Mouse (Mus musculus): ENCODE measurements around the gene Eef1akmt3. TPM values are rescaled to one million over a fixed set of nuclear protein-coding genes. Genes with fewer than 3 reads are reported as not detected.
A peak's percentile ranks its signal among the peaks of the same experiment; 100 is the strongest.

The Eef1akmt3 gene
- total and polyA plus RNA-seq, 2 experiments from 2014 or later: 0.19 to 0.31 TPM

DNA sequence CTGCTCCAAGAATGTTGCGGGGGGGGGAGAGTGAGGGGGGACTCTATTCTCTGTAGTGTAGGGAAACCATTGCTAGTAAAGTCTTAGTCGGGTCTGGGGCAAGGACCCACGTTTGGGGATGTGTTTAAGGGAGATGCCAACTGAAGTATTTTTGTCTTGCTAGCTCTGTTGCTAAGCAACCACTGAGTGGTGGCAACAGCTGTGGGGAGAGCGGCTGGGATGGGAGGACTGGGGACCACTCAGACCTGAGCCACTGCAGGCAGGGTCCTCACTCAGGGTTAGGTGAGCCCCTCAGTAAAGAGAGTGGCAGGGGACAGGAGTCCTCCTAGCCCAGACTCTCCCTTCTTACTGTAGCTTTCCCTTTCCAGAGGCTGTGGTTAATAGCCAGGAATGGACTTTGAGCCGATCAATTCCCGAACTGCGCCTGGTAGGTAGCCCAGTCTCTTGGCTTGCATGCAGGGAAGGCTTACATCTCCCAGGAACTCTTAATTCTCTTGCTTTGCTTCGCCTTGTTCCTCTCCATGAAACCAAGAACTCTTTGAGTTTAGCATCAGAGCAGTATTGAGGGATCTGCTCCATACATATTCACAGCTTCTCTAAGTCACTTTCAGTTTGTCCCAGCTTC, 40.8 kb upstream of the Eef1akmt3 start:
- H3K9me3 ChIP-seq (ENCODE audit: low read length): no peaks in the 10 kb centered on the region
- ATAC-seq: 0 out of 2 replicates have a peak, but pooled peaks have one; percentile 10
- H3K27ac ChIP-seq: no peak overlapping the region
- no peak for TF ChIP-seq CTCF (IDR thresholded peaks at IDR 0.05; ENCODE audit: low read depth)
- H3K9ac ChIP-seq (replicated peaks; ENCODE audit: low read length): peak overlapping the region; percentile 87
- H3K36me3 ChIP-seq (ENCODE audit: insufficient read depth, low read length): 0 out of 2 replicates have a peak, but pooled peaks cover 13% of the 10 kb centered on the region
- DNase-seq (ENCODE audit: low spot score): peak; percentile 69
- no peaks in the 10 kb centered on the region for H3K27me3 ChIP-seq (ENCODE audit: insufficient read depth, low read length)
- WGBS: 21% methylated on average over 8 of the region's 8 CpGs
- H3K4me1 ChIP-seq (ENCODE audit: insufficient read depth, low read length): peaks cover 20% of the 10 kb centered on the region
- H3K4me2 ChIP-seq (ENCODE audit: low read depth, low read length): peak overlapping the region; percentile 87
- peak overlapping the region; percentile 72 for H3K4me3 ChIP-seq (ENCODE audit: low read length)

DNA sequence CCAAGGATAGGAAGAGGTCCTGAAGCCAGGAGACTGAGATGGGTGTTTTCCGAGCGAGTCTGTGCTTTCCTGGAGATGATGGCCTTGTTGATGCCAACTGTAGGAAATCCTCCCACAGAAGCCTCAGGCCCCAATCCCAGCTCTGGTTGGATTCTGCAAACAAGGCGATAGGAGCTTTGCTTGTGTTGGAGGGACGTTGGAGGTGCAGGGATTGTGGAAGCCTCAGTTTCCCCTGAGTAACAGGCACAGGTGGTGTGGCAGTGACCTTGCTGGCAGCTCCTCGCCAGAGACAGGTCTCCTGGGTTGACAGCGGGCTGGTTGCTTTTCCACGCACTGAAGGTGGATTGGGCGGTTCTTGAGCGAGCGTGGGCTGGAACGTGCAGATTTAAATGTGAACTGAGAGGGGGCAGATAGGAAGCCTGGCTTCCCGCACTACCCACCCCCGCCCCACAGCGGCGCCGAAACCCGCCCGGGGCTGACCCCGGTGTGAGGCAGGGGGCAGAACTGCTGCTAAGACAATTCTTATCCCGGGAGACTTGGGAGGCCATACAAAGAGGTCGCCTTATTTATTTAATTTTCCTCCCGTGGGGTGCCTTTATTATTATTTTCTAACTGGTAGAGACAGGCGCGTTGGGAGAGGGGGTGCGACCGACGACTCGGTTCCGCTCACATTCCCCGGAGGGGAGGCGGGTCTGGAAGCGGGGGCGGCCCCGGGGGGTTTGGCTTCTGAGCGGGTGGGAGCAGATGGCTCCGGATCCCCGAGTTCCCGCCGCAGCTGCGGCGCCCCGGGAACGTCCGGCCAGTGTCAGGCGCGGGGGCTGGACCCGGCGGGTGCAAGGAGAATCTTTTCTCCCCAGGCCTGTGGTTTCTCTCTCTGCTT, 39.8 kb upstream of the Eef1akmt3 start:
- H3K9me3 ChIP-seq (ENCODE audit: low read length): no peaks in the 10 kb centered on the region
- WGBS: 2% methylated on average over 48 of the region's 48 CpGs
- DNase-seq (ENCODE audit: low spot score): peak; percentile 34
- H3K27me3 ChIP-seq (ENCODE audit: insufficient read depth, low read length): no peaks in the 10 kb centered on the region
- peak overlapping the region; percentile 87 for H3K4me2 ChIP-seq (ENCODE audit: low read depth, low read length)
- ATAC-seq: no peak
- peak overlapping the region; percentile 87 for H3K9ac ChIP-seq (replicated peaks; ENCODE audit: low read length)
- H3K4me1 ChIP-seq (ENCODE audit: insufficient read depth, low read length): peaks cover 20% of the 10 kb centered on the region
- peak overlapping the region; percentile 72 for H3K4me3 ChIP-seq (ENCODE audit: low read length)
- peak; percentile 29 for TF ChIP-seq CTCF (IDR thresholded peaks at IDR 0.05; ENCODE audit: low read depth)
- H3K36me3 ChIP-seq (ENCODE audit: insufficient read depth, low read length): 0 out of 2 replicates have a peak, but pooled peaks cover 13% of the 10 kb centered on the region
- H3K27ac ChIP-seq: peak overlapping the region; percentile 22; the same call in 1 of the 2 replicates

DNA sequence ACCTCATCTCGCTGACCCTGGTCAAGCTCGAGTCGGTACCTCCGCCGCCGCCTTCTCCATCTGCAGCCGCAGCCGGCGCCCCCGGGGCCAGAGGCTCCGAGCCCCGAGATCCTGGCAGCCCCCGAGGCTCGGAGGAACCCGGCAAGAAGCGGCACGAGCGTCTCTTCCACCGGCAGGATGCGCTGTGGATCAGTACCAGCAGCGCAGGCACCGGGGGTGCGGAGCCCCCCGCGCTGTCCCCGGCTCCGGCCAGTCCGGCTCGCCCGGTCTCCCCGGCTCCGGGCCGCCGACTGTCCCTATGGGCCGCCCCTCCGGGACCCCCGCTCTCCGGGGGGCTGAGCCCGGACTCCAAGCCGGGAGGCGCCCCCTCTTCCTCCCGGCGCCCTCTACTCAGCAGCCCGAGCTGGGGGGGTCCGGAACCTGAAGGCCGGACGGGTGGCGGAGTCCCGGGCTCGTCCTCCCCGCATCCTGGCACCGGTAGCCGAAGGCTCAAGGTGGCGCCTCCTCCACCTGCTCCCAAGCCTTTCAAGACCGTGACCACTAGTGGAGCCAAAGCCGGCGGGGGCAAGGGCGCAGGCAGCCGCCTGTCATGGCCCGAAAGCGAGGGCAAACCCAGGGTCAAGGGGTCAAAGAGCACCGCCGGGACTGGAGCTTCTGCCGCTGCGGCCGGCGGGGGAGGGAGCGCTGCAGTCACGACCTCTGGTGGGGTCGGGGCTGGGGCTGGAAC, 38.5 kb upstream of the Eef1akmt3 start:
- Histone ChIP-seq H3K9ac (replicated peaks; ENCODE audit: low read length) (peak overlapping the region; percentile 87), H3K27me3 (ENCODE audit: insufficient read depth, low read length) (no peaks in the 10 kb centered on the region), H3K4me2 (ENCODE audit: low read depth, low read length) (peak overlapping the region; percentile 87), H3K9me3 (ENCODE audit: low read length) (no peaks in the 10 kb centered on the region), H3K4me3 (ENCODE audit: low read length) (peak overlapping the region; percentile 72), H3K27ac (peak overlapping the region; percentile 87), H3K4me1 (ENCODE audit: insufficient read depth, low read length) (peaks cover 20% of the 10 kb centered on the region), H3K36me3 (ENCODE audit: insufficient read depth, low read length) (0 out of 2 replicates have a peak, but pooled peaks cover 11% of the 10 kb centered on the region)
- peak; percentile 32 for TF ChIP-seq CTCF (IDR thresholded peaks at IDR 0.05; ENCODE audit: low read depth)
- ATAC-seq (0 out of 2 replicates have a peak, but pooled peaks have one; percentile 4), DNase-seq (ENCODE audit: low spot score) (peak; percentile 71)
- WGBS: 1% methylated on average over 69 of the region's 70 CpGs

DNA sequence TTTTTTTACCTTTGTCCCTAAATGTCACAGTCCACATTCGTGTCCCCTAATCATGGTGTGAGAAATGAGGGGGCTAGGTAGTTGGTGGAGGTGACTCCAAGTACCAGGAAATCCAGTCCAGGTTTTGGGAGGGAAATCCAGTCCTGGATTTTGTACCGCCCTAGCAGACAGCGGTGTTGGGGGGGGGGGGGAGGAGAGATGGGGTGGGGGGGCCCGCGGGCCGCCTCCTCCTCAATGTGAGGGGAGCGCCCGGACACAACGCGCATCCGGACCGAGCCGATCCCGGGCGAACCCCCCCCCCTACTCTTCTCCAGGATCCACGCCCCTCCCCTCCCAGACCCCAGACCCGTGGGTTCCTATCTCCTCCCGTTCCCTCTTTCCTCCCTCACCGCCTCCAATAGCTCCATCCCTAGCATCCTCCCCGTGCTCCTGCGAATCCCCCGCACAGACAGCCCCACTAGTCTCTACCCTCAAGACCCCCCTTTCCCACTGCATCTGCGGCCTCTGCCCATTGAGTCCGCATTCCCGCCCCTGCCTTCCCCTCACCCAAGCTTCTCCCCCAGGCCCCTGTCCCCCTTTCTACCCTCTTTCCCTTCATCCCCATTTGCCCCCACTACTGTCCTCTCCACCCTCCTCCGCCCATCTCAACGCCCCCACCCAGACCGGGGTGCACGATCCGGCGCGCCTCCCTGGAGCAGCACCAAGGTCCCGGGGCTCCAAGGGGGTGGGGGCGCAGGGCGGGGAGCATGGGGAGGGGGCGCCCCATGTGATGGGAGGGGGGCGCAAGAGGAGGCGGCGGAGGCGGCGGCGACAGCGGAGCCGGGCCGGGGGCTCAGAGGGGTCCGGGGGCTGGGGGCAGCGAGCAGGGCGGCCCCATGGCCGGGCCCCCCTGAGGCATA, 37.6 kb upstream of the Eef1akmt3 start:
- no peak for TF ChIP-seq CTCF (IDR thresholded peaks at IDR 0.05; ENCODE audit: low read depth)
- Histone ChIP-seq H3K4me1 (ENCODE audit: insufficient read depth, low read length) (peaks cover 20% of the 10 kb centered on the region), H3K27me3 (ENCODE audit: insufficient read depth, low read length) (no peaks in the 10 kb centered on the region), H3K4me3 (ENCODE audit: low read length) (peak overlapping the region; percentile 72), H3K9me3 (ENCODE audit: low read length) (no peaks in the 10 kb centered on the region), H3K9ac (replicated peaks; ENCODE audit: low read length) (peak overlapping the region; percentile 87), H3K36me3 (ENCODE audit: insufficient read depth, low read length) (0 out of 2 replicates have a peak, but pooled peaks cover 3% of the 10 kb centered on the region), H3K4me2 (ENCODE audit: low read depth, low read length) (peak overlapping the region; percentile 87), H3K27ac (peak overlapping the region; percentile 87)
- DNase-seq (ENCODE audit: low spot score): peak; percentile 92
- peak; percentile 77 for ATAC-seq
- WGBS: under 1% methylated on average over 31 of the region's 49 CpGs

DNA sequence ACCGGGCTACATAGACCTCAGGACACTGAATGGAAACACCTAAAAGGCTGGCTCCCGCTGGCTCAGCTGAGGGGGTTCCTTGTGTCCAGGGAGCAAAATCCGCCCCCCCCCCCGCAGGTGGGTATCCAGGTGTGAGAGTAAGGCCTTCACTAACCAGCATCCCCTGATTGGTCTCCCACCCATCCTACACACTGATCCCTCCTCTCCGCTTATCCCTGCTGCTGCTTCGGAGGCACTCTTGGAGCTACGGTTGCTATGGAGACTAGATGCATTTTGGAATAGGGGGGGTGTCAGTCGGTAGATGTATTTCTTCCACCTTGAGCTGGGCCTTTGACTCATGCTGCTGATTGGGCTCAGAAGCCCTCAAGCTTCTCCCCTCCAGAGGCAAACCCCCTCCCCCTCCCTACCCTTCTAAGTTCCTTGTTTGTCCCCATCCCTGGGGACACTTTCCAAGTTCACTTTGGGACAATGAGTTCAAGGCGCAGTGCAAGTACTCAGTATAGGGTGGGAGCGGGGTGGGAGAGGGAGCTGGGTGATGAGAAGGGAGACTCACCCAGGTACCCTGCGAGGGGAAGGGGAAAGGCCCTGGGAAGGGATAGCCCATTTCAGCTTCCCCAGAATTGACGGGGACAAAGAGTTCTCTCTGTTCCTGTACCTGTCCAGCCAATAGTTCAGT, 36.8 kb upstream of the Eef1akmt3 start:
- DNase-seq (ENCODE audit: low spot score) (peak; percentile 76), ATAC-seq (peak; percentile 55)
- peak overlapping the region; percentile 87 for H3K4me2 ChIP-seq (ENCODE audit: low read depth, low read length)
- no peaks in the 10 kb centered on the region for H3K9me3 ChIP-seq (ENCODE audit: low read length)
- H3K36me3 ChIP-seq (ENCODE audit: insufficient read depth, low read length): no peaks in the 10 kb centered on the region
- H3K4me1 ChIP-seq (ENCODE audit: insufficient read depth, low read length): peaks cover 20% of the 10 kb centered on the region
- peak overlapping the region; percentile 72 for H3K4me3 ChIP-seq (ENCODE audit: low read length)
- H3K27ac ChIP-seq: peak overlapping the region; percentile 87
- TF ChIP-seq CTCF (IDR thresholded peaks at IDR 0.05; ENCODE audit: low read depth): no peak
- WGBS: 1% methylated on average over 12 of the region's 12 CpGs
- H3K27me3 ChIP-seq (ENCODE audit: insufficient read depth, low read length): no peaks in the 10 kb centered on the region
- H3K9ac ChIP-seq (replicated peaks; ENCODE audit: low read length): peak overlapping the region; percentile 40
